Mouse (Mus musculus): ENCODE data around the gene Capns1. TPM values are rescaled to one million over a fixed set of nuclear protein-coding genes. Genes with fewer than 3 reads are reported as not detected.
"Not testable (repeated sequence)": the region's sequence is repeated elsewhere in the genome, so short reads cannot be mapped to it uniquely, and the experiment has no call there.

The Capns1 gene
- total RNA-seq, 2 experiments from 2014 or later: 173 to 175 TPM

- no peak for DNase-seq (ENCODE audit: extremely low spot score in 1 of 2, low spot score in 2 of 2)
- intact Hi-C loops (cut with DNase I): no loop called here
- no peak overlapping the region for H3K27ac ChIP-seq
- no peak overlapping the region for H3K4me3 ChIP-seq
- TF ChIP-seq CTCF (IDR thresholded peaks at IDR 0.05): no peak
Observed at GRCm38 (mm10) chr7:30221433-30221832, 22.8 kb upstream of the Capns1 start.

DNA sequence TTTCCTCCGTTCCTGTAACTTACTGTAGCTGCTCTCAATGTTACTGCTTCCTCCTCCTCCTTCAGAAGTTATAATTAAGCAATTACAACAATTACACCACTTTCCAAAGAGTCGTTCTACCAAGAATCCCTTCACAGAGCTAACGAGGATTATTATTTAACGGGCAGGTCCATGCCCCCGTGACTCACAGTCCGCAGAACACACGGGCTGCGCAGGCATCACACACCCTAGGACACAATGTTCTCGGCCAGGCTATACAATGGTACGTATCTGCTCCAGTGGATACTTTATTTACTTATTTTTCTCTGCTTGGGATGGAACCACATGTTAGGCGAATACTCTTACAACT lies 21.4 kb upstream of the Capns1 start:
- H3K4me3 ChIP-seq: peak overlapping the region; percentile 47
- H3K27ac ChIP-seq: no peak overlapping the region
- intact Hi-C loops (cut with DNase I): no loop called here
- TF ChIP-seq CTCF (IDR thresholded peaks at IDR 0.05): no peak
- no peak for DNase-seq (ENCODE audit: extremely low spot score in 1 of 2, low spot score in 2 of 2)

GRCm38 (mm10) chr7:30219293-30220007 lies 20.8 kb upstream of the Capns1 start:
- TF ChIP-seq CTCF (IDR thresholded peaks at IDR 0.05): no peak
- Histone ChIP-seq H3K27ac (peak overlapping the region; percentile 63), H3K4me3 (peak overlapping the region; percentile 47)
- peak in 1 of 2 experiments; percentile 33 for DNase-seq (ENCODE audit: extremely low spot score in 1 of 2, low spot score in 2 of 2)
- intact Hi-C loops (cut with DNase I): loop anchor here (5.0 kb wide), 2 partner anchors 37 to 127 kb away; partner anchors contain the start of genes Cox7a1, Gm26920, Zfp260 and Zfp566

- Histone ChIP-seq H3K4me3 (no peak overlapping the region), H3K27ac (no peak overlapping the region)
- DNase-seq (ENCODE audit: extremely low spot score in 1 of 2, low spot score in 2 of 2): no peak
- no peak for TF ChIP-seq CTCF (IDR thresholded peaks at IDR 0.05)
- intact Hi-C loops (cut with DNase I): loop anchor here (5.0 kb wide), 2 partner anchors 35 to 125 kb away; partner anchors contain the start of genes Cox7a1, Gm26920, Zfp260 and Zfp566
Observed at GRCm38 (mm10) chr7:30217277-30217676, 18.7 kb upstream of the Capns1 start.

GRCm38 (mm10) chr7:30216723-30217151 lies 18.1 kb upstream of the Capns1 start:
- Histone ChIP-seq H3K27ac (peak overlapping the region; percentile 66), H3K4me3 (peak overlapping the region; percentile 34; the same call in 1 of the 2 replicates)
- DNase-seq (ENCODE audit: extremely low spot score in 1 of 2, low spot score in 2 of 2): peak; percentile 61 to 62
- TF ChIP-seq CTCF (IDR thresholded peaks at IDR 0.05): peak; percentile 83
- intact Hi-C loops (cut with DNase I): loop anchor here (5.0 kb wide), 2 partner anchors 34 to 124 kb away; partner anchors contain the start of genes Cox7a1, Gm26920, Zfp260 and Zfp566

- TF ChIP-seq CTCF (IDR thresholded peaks at IDR 0.05): no peak
- H3K27ac ChIP-seq: no peak overlapping the region
- no peak overlapping the region for H3K4me3 ChIP-seq
- intact Hi-C loops (cut with DNase I): loop anchor here (5.0 kb wide), 2 partner anchors 34 to 124 kb away; partner anchors contain the start of genes Cox7a1, Gm26920, Zfp260 and Zfp566
- no peak for DNase-seq (ENCODE audit: extremely low spot score in 1 of 2, low spot score in 2 of 2)
Observed at GRCm38 (mm10) chr7:30215875-30216274, 17.3 kb upstream of the Capns1 start.

- Histone ChIP-seq H3K4me3 (no peak overlapping the region), H3K27ac (no peak overlapping the region)
- intact Hi-C loops (cut with DNase I): no loop called here
- TF ChIP-seq CTCF (IDR thresholded peaks at IDR 0.05): no peak
- no peak for DNase-seq (ENCODE audit: extremely low spot score in 1 of 2, low spot score in 2 of 2)
Observed at GRCm38 (mm10) chr7:30213881-30214280, 15.3 kb upstream of the Capns1 start.

DNA sequence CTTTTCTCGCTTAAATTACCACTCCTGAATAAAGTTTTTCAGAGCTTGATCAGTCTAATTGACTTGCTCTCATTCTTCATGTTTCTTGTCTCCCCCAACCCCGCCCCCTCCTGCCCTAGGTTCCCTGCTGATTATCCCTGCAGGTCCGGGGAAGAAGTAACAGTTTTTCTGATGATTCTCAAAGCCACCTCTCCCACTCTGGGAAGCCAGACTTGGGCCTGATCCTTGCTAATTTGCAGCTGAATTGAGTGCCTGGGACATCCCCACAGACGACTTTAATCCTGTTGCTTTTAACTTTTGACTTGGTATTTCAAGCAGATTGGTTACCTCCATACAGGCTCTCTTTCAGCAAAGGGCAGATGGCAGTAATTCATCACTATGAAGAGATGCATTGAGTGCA lies 12.4 kb upstream of the Capns1 start:
- no peak overlapping the region for H3K4me3 ChIP-seq

GRCm38 (mm10) chr7:30206364-30206763 lies 7.8 kb upstream of the Capns1 start:
- intact Hi-C loops (cut with DNase I); DNase-seq (ENCODE audit: extremely low spot score in 1 of 2, low spot score in 2 of 2); H3K4me3 ChIP-seq; H3K27ac ChIP-seq: not testable (repeated sequence)

More for the DNA sequence above, 12.4 kb upstream of the Capns1 start:
- H3K27ac ChIP-seq: no peak overlapping the region
- TF ChIP-seq CTCF (IDR thresholded peaks at IDR 0.05): no peak
- DNase-seq (ENCODE audit: extremely low spot score in 1 of 2, low spot score in 2 of 2): no peak
- intact Hi-C loops (cut with DNase I): no loop called here

GRCm38 (mm10) chr7:30205383-30205782 lies 6.8 kb upstream of the Capns1 start:
- peak; percentile 74 for TF ChIP-seq CTCF (IDR thresholded peaks at IDR 0.05)
- DNase-seq (ENCODE audit: extremely low spot score in 1 of 2, low spot score in 2 of 2): no peak
- no peak overlapping the region for H3K4me3 ChIP-seq
- H3K27ac ChIP-seq: no peak overlapping the region
- intact Hi-C loops (cut with DNase I): loop anchor here (1.0 to 2.0 kb wide), 2 partner anchors 24 to 193 kb away; no protein-coding TSS in a partner anchor

- TF ChIP-seq CTCF (IDR thresholded peaks at IDR 0.05): no peak
- Histone ChIP-seq H3K27ac (no peak overlapping the region), H3K4me3 (no peak overlapping the region)
- intact Hi-C loops (cut with DNase I): loop anchor here (2.0 kb wide), 1 partner anchor 192 kb away; no protein-coding TSS in a partner anchor
- no peak for DNase-seq (ENCODE audit: extremely low spot score in 1 of 2, low spot score in 2 of 2)
Observed at GRCm38 (mm10) chr7:30204380-30204779, 5.8 kb upstream of the Capns1 start.

GRCm38 (mm10) chr7:30202895-30203690 lies 4.5 kb upstream of the Capns1 start:
- no peak for TF ChIP-seq CTCF (IDR thresholded peaks at IDR 0.05)
- DNase-seq (ENCODE audit: extremely low spot score in 1 of 2, low spot score in 2 of 2): no peak
- no peak overlapping the region for H3K27ac ChIP-seq
- H3K4me3 ChIP-seq: no peak overlapping the region
- intact Hi-C loops (cut with DNase I): no loop called here

- H3K27ac ChIP-seq; DNase-seq (ENCODE audit: extremely low spot score in 1 of 2, low spot score in 2 of 2); H3K4me3 ChIP-seq; intact Hi-C loops (cut with DNase I): not testable (repeated sequence)
Observed at GRCm38 (mm10) chr7:30200661-30201060, 2.0 kb upstream of the Capns1 start.
